Mouse (Mus musculus): ENCODE data around the gene Myh7.

DNA sequence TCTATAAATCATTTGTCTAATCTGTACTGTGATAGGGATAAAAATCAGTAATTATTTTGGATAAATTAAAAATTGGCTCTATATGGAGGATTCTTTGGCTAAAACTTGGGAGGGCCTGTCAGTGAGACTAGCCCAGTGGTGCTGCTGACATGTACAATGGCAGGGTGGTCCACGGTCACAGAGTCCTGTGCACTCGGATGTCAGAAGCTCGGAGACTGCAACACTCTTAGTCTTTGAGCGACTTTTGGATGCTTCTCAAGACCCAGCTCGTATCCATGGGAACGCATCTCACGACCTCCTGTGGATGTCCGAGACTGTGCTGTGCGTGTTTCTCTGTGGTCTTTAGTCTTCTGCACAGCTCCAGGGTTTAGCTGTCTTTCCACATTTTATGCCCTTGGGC, 26.0 kb upstream of the Myh7 start:
- TF ChIP-seq POLR2A (IDR thresholded peaks at IDR 0.05; ENCODE audit: borderline replicate concordance, insufficient read depth, low read length): no peak
- TF ChIP-seq CTCF (IDR thresholded peaks at IDR 0.05; ENCODE audit: borderline replicate concordance, insufficient read depth, low read depth, low read length): no peak

Data from cerebellum, adult 2 months (tissue).